Mouse (Mus musculus) bone marrow, adult 2 months (tissue): ENCODE results near the gene Angptl8.

Source experiments
- CTCF ChIP-seq: fragments of 200-500 bp; IDR thresholded peaks from 2 replicates; pipeline ENCODE4 v1.5.1; 2011; ENCODE audit warnings: low read length, control low read depth; ENCODE audit not compliant: control insufficient read depth, insufficient read depth
- POLR2A ChIP-seq: fragments of 200-500 bp; IDR thresholded peaks from 2 replicates; pipeline ENCODE4 v1.6.1; 2011; ENCODE audit warnings: low read depth, mild to moderate bottlenecking, control low read depth, low read length, borderline replicate concordance; ENCODE audit not compliant: control insufficient read depth

GRCm38 (mm10) chr9:21801591-21801990 is 33.7 kb upstream of the Angptl8 start:
- TF ChIP-seq CTCF (no peak), POLR2A (no peak)
